Mouse (Mus musculus) WW6 (cell line): ENCODE data around the gene Nrap.

Experiments used
- DNase-seq: peaks from one replicate; pipeline ENCODE4 v3.0.0-alpha.2; 2013; ENCODE audit warnings: low read depth, low spot score

Nrap gene

DNA sequence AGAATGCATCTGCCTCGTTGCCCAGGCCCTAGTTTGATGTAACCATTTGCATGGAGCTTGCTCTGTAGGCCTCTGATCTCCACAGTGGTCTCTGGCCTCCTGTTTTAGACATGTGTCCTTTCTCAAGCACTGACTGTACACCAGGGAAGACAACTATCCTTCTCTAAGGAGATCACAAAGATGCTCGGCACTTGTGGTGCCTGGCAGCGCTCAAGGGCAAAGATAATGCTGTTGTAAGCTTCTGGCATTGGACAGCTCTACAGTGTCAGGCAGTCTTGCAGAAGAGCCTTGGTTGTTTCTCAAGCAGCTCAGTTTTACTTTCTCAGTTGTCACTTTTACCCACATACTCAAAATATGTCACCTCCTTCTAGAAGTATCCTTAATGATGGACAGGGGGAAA is 73.3 kb downstream of the Nrap start:
- DNase-seq: no peak

DNA sequence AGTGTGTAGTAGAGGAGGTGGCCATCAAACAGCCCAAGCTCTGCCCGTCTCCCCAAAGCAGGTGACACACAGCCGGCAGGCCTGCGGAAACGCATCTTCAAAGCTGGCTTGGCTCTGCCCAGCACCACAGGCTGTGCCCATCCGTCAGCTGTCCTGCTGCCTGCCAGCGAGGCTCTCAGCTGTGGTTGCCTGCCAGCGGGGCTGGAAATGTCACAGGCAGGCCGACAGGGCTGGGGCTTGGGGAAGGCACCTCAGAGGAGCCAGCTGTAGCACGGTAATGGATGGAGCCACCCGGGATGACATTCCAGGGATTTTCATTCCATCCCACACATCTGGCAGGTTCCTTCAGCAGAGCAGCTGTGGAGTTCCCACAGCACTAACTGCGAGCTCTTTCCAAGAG is 89.0 kb downstream of the Nrap start:
- DNase-seq: no peak

DNA sequence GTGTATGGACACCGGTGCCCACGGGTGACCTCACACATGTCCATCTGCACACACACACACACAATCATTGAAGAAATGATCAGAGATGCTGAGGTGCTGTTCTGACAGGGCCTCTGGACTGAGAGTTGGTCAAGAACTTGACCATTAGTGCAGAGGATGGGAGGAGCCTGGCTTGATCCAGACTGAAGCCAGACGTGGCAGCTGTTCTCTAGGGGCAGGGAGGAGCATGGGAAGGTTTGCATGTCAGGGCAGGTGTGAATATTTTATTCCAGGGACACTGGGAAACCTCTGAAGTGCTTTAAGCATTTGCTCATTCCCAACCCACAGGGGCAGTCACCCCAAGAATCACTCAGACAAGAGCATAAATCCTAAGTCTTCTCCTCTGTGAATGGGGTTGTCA is 92.6 kb downstream of the Nrap start:
- DNase-seq: no peak

DNA sequence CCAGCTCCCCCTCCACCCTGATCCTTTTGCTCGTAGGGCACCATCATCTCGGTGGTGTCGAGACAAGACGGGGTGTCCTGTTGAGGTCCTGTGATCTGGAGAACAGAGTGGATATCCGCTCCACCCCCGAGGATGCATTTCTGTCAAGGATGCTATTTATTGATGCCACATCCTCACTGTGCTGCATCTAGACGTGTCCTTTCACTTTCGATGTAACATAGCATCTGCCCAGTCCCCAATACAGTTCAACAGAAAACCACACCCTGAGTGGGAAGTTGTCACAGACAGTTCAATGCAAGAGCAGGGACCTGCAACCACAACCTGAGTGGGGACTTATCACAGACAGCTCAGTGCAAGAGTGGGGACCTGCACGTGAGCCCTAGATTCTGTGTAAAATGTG is 93.2 kb downstream of the Nrap start:
- no peak for DNase-seq

DNA sequence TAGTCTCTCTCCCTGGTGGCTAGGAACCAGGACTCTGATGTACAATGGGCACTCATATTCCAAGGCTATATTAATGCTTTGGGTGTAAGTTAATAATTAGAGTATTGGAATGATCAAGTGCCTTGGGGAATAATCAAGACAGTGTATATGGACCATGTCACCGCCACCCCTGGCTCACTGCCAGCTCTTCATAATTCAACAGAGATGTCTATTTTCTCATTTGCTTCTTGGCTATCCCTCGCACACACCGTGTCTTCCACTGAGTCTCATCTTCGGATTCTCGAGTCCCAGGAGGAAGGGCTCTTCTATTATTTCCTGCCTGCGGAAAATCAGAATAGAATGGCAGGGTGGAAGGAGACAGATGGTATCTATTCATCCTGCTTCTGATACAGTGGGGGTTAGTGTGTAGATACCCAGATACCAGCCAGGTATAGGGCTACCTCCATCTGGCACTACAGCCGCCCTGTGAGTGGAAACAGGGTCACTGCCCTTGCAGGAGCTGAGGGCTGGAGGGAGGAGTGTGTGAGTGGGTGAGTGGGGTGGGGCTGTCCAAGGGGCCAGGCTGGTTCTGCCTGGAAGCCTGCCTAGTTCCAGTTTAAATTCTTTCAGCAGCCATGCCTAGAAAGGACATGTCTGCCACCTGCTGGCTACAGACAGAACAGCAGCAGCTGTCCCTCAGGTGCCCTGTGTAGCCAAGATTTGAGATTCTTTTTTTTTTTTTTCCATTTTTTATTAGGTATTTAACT is 95.0 kb downstream of the Nrap start:
- DNase-seq: no peak

DNA sequence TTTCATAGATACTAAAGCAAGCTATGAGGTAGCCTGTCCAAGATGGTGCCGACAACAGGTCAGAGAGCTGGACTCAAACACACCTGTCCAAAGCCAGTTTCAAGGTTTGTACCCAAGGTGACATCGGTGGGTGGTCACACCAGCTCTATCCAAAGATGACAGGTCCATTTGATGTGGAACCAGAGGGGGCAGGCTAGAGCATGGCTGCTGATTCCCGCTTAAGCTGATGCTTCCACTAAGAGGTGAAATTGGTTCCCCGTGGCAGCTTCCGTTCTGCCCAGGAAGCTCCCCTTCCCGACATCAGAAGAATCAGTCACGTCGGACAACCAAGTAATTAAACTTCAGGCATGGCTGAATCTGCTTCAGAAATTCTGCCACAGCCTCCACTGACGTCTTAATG is 97.5 kb downstream of the Nrap start:
- DNase-seq: no peak

DNA sequence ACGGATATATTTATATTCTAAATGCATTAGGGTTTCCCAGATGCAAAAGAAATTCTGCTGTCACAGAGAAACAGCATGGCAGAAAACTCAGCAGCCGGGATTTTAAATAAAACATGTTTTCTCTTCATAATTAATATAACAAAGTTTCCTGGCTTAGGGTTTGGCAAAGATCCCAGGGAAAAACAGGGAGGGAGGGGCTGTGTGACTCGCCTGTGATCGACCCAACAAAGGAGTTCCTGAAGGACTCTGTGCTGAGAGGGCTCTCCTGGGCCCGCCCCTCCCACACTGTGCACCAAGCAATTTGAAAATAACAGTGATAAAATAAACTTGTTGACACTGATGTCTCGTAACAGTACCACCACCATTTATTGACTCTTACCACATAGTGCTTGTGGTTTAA is 97.9 kb downstream of the Nrap start:
- DNase-seq: no peak

DNA sequence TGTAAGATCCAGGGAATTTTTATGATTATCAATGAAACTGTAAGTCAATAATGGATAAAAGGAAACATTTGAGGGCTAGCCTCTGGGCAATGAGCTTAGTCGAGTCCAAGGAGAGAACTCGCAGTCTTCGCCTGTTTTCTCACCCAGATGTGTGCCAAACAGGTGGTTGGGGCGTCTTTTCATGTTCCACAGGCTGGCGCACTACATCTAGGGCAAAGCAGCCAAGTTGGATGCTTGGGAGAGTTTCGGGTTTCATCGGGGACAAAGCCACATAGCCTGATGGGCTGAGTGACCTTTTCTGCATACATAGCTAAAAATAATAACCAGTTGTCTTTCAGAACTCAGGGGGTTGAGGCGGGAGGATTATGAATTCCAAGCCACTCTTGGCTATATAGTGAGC is 100.2 kb downstream of the Nrap start:
- no peak for DNase-seq

DNA sequence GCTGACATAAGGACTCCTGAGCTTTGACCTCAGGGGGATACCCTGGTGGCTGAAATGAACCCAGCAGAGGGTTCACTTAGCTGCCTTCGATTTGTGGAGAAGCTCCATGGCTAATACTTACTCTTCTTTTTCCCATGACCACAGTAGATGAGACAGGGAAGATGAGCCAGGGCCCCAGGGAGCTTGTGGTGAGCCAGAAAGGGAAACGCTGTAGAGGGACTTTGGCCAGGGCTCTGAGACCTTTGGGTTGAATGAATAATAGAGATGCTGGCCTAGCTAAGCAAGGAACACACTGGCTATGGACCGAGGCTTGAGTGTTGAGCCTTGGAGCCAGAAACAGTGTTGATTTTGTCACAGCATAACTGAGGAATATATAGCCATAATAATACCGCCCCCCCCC is 101.4 kb downstream of the Nrap start:
- no peak for DNase-seq

DNA sequence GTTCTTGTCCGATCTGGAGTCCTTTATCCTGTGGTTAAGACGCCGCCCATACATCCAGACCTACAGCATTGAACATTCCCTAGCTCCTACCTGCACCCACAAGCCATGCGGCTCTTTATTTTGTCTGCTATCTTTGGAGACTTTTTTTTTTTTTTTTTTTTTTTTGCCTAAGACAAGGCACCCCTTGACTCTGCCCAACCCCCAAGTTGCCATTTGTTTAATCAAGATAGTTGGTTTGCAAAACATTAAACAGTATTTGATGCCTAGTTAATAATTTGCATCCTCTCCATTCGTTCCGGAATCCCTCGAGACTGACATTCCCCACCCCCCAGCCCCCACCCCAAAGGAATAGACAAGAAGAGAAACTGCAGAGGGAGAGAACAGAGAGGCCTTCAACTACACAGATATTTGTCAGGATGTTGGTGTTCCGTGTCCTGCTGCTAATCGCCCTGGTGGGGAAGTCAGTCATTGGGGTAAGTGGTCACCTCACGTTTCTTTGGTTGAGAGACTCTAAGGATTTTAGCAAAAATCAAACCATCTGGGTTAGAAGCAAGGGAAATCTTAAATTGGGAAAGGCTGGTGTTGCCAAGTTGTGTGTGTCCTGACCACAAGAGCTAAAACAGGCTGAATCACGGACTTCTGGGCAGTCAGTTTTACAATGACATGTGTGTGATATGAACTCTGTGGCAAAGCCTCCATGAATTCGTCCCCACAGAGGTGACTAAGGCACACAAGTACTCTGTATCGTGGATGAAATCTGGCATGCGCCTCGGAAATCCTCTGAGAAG is 102.1 kb downstream of the Nrap start:
- DNase-seq: no peak

DNA sequence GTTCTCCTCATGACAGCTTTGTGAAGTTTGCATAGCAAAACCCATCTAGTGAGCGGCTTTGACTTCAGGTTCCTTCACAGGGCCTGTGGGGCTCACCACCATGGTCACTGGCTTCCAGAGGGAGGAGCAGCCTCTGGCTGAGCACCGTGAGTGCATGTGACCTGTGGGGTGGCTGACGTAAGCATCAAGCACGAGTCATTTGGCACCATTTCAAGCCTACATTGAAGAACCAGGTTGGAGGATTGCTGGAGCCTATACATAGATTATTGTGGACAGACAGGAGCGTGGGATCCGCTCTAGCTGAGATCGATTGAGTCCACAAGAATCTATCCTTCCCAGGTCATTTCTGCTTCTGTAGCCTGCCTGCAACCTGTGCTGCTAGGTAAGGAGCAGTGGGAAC is 103.0 kb downstream of the Nrap start, which contains the start of gene Habp2:
Gene Habp2 (plus strand): TSS at position 272 of the 400 bp plus-strand sequence.
- DNase-seq: no peak

DNA sequence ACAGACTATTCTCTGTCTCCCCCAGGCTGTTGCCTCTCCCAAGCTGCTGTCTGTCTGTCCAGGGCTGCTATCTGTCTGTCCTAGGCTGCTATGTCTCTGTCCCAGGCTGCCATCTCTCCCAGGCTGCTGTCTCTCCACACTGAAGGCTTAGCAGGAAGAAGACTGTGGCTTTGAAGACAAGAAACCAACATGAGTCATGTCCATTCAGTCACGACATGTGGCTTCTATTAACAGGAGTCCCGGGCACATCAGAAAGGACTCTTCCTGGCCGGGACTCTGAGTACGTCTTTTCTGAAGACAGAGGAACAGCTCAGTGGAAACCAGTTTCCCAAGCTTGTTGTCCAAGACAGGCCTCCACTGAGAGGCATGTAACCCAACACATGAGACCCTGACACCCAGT is 104.6 kb downstream of the Nrap start:
- DNase-seq: no peak

DNA sequence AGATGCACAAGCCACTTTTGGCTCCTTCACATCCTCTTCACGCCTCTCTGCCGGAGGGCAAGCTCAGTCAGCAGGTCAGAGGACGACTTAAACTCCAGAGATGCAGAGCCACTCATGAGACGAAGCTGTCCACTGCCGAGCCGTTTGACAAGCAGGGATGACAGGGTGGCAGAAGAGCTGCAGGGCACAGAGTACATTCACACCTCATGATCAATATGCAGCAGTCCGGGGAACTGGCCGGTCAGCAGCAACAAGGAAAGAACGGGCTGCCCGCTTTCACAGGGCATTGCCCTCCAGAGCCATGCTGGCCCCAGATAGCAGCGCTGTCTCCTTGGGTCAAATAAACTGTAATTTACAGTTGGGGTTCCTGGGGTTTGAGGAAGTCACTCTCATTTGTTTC is 111.5 kb downstream of the Nrap start:
- no peak for DNase-seq

DNA sequence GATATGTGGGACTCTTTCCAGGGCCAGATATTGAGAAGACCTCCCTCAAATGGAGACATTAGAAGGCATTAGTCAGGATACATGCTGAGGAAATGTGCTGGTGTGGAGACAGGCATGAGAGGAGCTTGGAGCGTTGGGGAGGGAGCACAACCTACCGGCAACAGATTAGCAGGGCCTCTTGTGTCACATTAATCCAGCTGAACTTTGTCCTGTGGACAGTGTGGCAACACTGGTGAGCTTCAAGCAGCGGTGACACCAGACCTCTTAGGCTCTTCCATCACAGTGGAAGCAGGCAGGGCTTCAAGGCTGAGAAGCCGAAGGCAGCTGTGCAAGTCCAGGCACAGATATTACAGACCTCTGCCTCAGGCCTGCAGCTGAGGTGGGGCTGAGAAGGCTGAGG is 111.9 kb downstream of the Nrap start:
- DNase-seq: no peak

DNA sequence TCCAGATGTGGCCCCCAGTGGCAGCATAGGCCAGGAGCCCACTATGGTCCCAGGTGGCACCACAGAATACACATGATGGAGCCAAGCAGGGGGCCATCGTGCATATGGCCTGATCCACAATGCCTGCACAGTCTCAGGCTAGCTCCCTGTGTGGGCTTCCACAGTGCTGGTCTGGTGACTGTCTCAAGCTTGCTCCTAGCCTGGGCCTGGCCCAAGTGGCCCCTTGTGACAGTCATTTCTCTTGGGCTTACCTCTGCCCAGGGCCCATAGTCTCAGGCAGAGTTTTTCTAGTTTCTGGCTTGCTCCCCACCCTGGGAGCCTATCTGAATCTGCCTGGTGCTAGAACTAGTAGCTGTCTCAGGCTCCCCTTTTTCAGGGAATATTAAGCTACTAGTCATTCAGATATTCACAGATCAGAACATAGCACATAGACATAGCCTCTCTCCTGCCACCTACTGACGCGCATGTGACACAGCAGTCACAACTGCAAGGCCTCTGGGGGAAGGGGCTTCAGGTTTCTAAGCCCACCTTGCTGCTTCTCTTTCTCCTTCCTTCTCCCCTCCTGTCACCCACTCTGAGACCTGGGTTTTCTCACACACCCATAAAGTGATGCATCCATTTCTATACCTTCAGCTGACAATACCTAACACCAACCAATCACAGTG is 112.6 kb downstream of the Nrap start:
- DNase-seq: no peak

DNA sequence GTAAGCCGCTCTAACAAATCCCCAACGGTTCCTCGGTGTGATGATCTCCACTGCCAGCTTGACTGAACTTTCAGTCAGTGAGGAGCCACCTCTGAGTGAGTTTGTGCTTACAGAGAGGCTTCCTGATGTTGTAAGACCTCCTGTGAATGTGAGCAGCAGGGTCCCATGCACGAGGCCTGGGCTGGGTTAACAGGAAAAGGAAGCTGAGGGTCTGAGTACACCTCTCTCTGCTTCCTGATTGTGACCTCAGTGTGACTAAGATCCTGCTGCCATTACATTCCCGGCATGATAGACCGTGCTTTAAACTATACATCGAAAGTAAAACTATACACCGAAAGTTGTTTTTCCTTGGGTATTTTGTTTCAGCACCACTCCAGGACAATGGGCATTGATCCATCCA is 117.8 kb downstream of the Nrap start:
- DNase-seq: no peak
